Mouse (Mus musculus): ENCODE data around the gene Ntm.

DNA sequence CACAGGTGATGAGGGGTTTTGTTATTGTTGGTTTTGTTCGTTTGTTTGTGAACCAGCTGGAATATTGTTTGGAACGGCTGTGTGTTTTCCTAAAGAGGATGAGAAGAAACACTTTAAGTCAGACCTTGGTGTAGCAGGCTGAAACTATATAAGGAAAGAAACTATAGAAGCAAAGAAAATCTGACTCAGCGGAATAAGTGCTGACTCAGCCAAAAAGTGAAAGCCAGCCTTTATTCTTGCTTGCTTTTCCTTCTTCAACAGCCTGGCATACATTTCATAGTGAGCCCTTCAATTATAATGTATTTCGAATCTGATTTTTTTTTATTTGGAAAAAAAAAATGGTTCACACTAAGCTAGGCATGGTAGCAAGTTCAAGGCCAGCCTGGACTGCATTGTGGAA, 186.9 kb downstream of the Ntm start:
- no peak for TF ChIP-seq CTCF (IDR thresholded peaks at IDR 0.05; ENCODE audit: control insufficient read depth, insufficient read depth, low read length)
- no peak for TF ChIP-seq POLR2A (IDR thresholded peaks at IDR 0.05; ENCODE audit: borderline replicate concordance, control insufficient read depth, low read depth, low read length)

Measured in bone marrow, adult 2 months (tissue).